Mouse (Mus musculus): ENCODE measurements around the gene Mesd.

DNA sequence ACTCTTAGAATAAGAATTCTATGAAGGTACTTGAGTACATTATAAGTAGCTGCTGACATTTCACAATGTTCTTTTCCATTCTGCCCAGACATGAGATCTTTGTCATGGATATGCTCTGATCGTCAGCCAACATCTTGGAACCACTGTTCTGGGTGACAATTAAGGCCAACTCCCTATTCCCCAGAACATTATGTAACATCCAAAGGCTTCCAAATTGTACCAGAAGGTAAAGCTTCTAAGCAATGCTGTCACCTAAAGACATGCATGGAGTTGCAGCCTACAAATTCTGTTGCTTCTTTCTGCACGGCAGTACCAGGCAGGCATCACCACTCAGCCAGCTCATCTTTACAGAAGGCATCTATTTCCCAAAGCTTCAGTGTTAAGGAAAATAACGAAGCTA, 16.1 kb upstream of the Mesd start:
- no peak for TF ChIP-seq CTCF (IDR thresholded peaks at IDR 0.05; ENCODE audit: borderline replicate concordance, extremely low read depth, insufficient read depth, insufficient read length)
- TF ChIP-seq POLR2A (IDR thresholded peaks at IDR 0.05; ENCODE audit: borderline replicate concordance, extremely low read depth, insufficient read depth, insufficient read length, poor library complexity, severe bottlenecking) = no peak

Measured in brain, embryonic 14.5 days (tissue).